Mouse (Mus musculus) inflammation-experienced regulatory T-cells, adult 6 months (primary cell): Measurements from ENCODE around the gene Fam213a. TPM values are rescaled to one million over a fixed set of nuclear protein-coding genes. Genes with fewer than 3 reads are reported as not detected.

Experiments
- polyA plus RNA-seq, 3 experiments: library from polyadenylated mRNA; unstranded; fragments of 100-300 nt; shearing (Covaris generic); gene quantifications; one replicate each; pipeline ENCODE4 v1.2.1; 2017

The Fam213a gene
- polyA plus RNA-seq, 3 experiments from 2014 or later, result 8.0 to 9.7 (median 8.3) TPM

Other genes starting within 250 kb of the Fam213a start
- 1 to 10 TPM in 1 of 3 experiments, under 1 TPM in 2; 0.39 to 1.4 (median 0.71) TPM for gene Sh2d4b, start 120.5 kb downstream of the Fam213a start, polyA plus RNA-seq
- gene Tspan14, start 47.0 kb downstream of the Fam213a start, polyA plus RNA-seq, result 10 to 100 TPM; 52.1 to 82.3 (median 65.1) TPM
- gene Dydc2, start 55.4 kb upstream of the Fam213a start, polyA plus RNA-seq, result not detected
- not detected for gene Dydc1, start 59.1 kb upstream of the Fam213a start, polyA plus RNA-seq
- gene Mat1a, start 91.2 kb upstream of the Fam213a start, polyA plus RNA-seq, result not detected
- not detected for gene Sftpa1, start 118.0 kb upstream of the Fam213a start, polyA plus RNA-seq
- not detected for gene Mbl1, start 137.7 kb upstream of the Fam213a start, polyA plus RNA-seq
- not detected for gene Sftpd, start 171.4 kb upstream of the Fam213a start, polyA plus RNA-seq